Mouse (Mus musculus): ENCODE results near the gene Fam234a.

DNA sequence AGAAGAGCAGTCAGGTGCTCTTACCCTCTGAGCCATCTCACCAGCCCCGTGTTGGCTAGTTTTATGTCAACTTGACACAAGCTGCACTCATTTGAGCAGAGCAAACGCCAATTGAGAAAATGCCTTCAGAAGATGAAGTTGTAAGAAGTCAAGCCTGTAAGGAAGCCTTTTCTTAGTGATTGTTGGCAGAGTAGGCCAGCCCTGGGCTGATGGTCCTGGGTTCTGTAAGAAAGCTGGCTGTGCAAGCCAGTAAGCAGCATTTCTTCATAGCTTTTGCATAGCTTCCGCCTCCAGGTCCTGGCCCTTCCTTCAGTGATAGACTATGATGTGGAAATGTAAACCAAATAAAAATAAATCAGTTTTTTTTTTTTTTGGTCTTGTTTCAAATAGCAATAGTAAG lies 28.5 kb upstream of the Fam234a start:
- TF ChIP-seq EP300 (IDR thresholded peaks at IDR 0.05; ENCODE audit: low read depth) (no peak), CTCF (IDR thresholded peaks at IDR 0.05; ENCODE audit: low read depth) (no peak)
